Mouse (Mus musculus): ENCODE measurements around the gene Dpf2.
A peak's percentile ranks its signal among the peaks of the same experiment; 100 is the strongest.

Dpf2 gene

DNA sequence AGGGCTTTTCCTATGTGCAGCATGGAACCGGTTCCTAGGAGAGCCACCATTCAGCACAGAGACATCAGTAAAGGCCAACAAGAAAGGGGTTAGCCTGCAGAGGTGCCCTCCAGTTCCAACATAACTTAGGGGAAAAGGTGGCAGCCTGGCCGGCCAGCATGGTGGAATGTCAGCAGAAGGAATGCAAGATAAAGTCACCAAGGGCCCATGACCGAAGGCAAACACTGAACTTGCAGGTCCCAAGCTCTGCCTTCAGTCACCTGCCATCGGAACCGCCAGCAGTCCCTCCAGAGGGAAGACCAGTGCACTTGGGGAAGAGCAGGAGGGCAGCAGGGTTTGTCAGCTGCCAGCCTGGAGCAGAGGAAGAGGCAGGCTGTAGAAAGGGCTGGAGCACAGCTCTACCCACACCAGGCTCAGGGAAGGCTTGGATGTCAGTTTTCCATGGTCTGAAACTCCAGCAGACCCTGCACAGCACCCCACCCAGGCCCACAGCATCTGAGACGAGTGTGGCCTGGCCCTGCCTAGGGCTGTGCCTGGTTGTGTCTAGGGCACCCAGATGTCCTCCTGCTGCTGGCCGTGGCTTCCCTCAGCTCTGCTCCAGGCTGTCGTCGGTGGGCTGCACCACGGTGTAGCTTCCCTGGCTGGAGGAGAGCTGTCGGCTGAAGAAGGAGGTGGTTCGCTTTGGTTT, 60.6 kb downstream of the Dpf2 start:
- DNase-seq: no peak

DNA sequence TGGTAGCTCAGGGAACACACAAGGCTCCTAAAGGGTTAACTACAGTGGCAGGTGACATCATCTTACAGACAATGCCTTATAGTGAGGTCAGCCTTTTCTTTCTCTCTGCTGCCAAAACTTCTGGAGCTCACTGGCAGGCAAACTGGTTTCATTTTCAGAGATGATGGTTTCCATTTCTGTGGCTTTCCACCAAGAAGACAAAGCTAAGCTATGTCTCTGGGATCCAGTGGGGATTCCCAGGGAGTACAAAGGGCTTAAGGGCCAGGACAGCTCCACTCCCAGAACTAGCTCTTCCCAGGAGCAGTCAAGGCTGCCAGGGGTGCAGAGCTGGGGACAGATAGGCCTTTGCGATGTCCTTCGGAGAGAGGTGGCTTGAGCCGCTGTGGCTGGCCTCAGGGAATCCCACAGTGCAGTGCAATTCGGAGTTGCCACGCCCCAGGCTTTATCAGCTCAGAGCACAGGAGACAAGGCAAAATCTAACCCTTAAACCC, 61.3 kb downstream of the Dpf2 start:
- no peak for DNase-seq

DNA sequence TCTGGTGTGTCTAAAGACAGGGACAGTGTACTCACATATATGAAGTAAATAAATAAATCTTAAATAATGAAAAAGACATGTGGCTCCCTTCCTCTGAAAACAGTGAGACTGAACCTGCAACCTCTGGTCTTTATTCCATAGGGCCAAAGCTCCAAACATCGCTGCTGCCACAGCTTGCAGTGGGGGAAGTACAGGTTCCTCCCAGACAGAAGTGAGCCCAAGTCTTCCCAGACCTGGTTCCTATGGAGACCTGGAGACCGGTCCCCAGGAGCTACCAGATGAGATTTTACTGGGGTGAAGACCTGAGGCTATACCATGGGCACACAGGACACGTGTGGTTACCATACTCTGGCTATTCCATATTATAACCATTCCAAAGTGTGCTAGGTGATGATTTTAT, 62.0 kb downstream of the Dpf2 start:
- no peak for DNase-seq

DNA sequence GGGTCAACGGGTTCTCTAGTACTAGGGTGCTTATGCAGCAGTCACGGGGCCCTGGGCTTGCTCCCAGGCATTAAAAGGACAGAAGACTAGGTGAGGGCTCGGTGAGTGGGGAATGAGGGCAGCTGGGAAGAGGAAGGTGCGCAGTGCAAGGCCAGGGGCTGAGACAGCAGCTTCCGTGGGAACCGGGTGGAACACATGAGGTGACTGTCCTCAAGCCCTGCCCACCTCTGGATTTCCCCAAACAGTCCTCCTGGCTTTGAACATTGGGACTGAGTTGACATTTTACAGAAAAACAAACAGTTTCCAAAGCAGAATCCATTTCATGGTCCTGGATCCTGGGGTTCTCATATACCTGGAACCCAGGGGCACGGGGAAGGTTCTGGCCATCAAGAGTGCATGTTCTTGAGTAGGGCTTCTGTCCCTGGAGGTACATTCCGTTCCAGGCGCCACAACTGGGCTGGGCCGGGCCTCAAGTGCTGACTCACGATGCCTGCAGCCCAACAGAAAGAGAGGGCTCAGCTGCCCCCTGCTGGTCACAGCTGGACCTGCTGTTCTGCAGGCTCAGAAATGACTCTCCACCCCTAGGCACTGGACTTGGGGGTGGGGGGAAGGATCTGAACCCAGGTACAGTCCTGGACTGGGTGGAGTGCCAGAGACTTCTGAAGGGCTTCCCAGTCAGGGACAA, 62.8 kb downstream of the Dpf2 start:
- peak; percentile 90 for DNase-seq

DNA sequence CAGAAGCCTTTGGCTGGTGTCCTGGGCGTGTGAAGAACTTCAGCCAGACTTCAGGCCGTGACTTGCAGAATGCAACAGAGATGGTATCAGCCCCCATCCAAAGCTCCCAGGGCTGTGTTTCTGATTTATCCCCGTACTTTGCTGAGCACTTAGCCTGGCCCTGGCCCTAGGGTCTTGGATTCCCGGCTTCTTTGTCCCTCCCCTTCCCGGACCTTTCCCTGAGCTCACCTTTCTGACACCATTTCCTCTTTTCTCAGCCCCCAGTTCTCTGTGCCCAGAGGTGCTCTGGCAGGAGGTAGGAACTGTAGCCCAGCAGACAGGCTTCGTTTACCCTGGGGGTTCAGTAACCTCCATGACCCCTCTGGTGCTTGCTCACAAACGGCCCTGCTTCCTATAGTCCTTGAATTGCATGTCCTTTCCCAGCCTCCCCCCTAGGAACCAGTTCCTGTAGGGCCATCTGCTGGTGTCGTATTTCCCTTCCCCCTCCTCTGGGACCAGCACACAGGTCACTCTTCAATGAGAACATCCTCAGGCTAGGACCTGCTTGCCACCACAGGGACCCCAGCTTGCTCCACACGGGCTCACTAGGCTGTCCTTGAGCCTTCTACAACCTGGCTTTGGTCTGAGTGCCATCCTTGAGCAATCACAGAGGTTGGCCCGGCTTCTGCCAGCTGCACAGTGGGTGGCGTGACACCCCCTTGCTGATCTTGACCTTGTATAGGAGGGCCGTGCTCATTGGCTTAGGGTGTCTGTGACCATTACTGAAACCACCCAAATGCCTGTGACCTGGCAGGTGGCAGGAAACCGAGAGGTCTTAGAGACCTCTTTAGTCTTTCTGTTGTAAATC, 63.8 kb downstream of the Dpf2 start:
- DNase-seq: peak; percentile 41

DNA sequence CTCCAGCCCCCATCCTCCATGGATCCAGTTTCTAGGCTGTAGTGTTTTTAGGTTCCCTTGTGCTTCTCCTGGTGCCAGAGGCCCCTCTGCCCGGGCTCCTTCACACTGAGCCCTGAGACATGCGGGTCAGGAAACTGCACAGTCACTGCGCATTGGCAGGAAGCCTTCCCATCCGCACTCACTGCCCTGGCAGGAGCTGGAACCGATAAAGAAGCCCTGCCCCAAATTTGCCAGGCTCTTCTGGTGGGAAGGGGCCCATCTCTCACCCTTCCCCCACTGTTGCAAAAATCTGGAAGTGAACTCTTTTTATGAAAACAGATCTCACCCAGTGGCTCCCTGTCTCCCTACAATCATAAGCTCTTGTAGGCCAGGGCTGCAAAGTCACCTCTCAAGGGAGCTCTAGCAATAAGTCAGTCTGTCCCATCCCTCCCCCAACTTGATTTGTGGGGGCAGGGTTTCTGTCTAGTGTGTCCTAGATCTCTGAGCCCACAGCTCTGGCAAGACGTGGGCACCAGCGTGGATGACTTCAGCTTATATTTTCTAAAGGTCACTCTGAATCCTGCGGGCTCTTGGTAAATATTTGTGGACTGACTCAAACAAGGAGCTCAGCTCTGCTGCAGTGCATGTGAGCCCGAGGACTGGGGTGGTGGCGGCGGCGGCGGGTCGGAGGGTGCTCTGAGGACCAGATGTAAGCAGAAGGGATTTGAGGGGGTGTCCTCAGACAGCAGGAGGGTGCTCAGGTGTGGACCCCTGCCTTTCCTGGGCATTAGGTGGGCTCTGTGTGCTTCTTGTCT, 64.6 kb downstream of the Dpf2 start:
- peak; percentile 38 for DNase-seq

DNA sequence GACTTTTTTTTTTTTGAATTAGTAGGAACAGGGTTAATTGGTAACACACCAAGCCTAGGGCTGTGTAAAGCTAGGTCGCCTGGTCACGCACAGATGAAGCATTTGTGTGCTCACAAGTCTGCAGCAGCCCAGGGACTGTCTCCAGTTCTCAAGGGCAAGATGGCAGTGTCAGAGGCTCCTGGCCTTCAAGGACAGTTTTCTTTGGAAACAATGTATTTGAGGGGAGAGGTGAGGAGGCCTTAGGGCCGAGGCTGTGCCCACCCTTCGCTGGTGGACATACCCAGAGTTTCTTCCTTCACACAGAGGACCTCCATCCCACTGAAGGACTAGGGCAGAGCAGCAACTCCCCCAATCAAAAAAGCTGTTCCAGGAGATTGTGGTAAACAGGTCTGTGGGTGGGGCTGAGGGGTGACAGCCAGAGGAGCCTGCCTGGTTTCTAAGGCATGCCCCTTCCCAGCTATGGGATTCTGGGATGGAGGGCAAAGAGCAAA, 65.5 kb downstream of the Dpf2 start:
- peak; percentile 27 for DNase-seq

DNA sequence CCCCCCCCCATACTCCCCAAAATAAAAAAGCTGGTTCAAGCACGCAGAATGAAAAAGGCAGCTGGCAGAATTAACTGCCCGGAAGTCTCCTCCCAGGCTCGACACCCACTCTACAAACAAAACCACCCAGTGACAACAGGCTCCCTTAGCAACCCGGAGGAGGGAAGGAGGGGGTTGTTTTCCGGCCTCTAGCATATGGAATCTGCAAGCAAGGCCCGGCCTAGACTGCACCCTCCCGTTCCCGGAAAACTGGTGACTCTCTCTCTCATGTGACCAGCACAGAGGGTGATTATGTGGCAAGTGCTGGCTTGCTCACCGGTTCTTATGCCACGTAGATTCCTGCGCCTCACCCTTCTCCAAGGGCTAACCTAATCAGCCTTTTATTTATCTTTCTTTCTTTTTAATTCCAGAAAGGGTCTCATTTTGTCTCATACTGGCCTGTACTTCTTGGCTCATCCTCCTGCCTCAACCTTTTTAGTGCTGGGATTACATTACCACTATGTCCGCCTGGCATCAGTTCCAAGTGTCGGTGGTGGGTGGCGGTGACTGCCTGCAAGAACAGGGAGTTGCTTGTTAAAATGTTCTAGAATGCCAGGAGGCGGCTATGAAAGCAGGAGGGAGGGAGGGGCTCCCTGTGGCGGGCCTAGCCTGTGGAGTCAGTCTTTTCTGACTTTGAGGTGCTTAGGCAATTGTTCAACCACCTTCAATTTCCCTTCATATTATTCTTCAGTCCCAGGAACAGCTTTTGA, 66.1 kb downstream of the Dpf2 start:
- peak; percentile 98 for DNase-seq
